Mouse (Mus musculus): ENCODE measurements around the gene H3f3b. TPM values are rescaled to one million over a fixed set of nuclear protein-coding genes. Genes with fewer than 3 reads are reported as not detected.

Gene H3f3b
- 100 to 1,000 TPM; 285 to 322 TPM for total RNA-seq (2021)
- long read RNA-seq, experiment 1, transcript H3f3b-203 (3 exons, 773 nt), result minor isoform, 18 of 376 reads
- long read RNA-seq, experiment 1, transcript H3f3b-201 (4 exons, 1,993 nt), result major isoform, 331 of 376 reads
- long read RNA-seq, experiment 1, partial matches to known transcripts, result 4 of 376 reads
- long read RNA-seq, experiment 1, other reads (novel, unspliced or antisense), result 23 of 376 reads
- long read RNA-seq, experiment 2, transcript H3f3b-203 (3 exons, 773 nt), result minor isoform, 15 of 519 reads
- long read RNA-seq, experiment 2, transcript H3f3b-201 (4 exons, 1,993 nt), result major isoform, 439 of 519 reads
- long read RNA-seq, experiment 2, partial matches to known transcripts, result 8 of 519 reads
- long read RNA-seq, experiment 2, other reads (novel, unspliced or antisense), result 57 of 519 reads

DNA sequence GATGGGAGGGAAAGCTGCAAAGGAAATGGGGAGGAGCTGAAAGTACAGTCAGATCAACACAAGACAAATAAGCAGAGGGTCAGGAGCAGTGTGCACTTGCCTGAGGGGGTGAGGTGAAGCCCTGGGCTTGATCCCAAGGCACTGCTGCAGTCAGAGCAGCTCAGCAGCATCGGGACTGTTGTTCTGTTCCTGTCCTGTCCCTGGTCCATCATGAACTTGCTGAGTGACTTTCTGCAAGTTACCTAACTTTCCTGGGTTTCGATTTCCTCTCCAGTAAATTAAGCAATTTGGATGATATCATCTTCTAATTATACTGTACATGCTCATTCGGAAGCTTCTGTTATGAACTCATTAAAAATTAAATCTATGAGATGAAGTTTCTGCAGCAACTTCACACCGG, at the start of gene H3f3b:
H3f3b (minus strand) TSS at position 207 of the 400 bp plus-strand sequence.
- no peak for DNase-seq (ENCODE audit: low spot score in 2 of 2)
- no peak within 1 kb of the TSS for H3K27ac ChIP-seq
- no peak for TF ChIP-seq CTCF (conservative IDR thresholded peaks at IDR 0.05)
- no peak within 1 kb of the TSS for H3K4me3 ChIP-seq

DNA sequence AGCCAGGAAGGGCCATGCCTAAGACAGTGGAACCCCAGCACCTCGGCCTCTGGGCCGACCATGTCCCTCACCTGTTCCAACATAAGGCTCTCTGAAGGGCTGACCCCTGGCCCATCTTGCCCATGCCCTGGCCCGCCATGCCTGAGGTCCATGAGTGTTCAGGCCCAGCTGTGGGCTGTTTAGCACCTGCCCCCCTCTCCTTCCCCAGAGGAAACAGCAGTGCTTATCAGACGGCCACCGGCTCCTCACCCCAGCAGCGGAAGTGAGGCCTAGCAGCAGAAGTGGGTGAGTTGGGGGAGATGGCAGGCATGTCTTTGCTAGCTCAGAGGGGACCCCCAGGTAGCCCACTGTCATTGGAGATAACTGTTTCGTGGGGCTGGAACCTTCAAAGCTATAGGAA, 49.1 kb upstream of the H3f3b start:
- H3K4me3 ChIP-seq, result no peak overlapping the region
- DNase-seq (ENCODE audit: low spot score in 2 of 2), result no peak
- peak overlapping the region; percentile 94; the same call in 1 of the 2 replicates for H3K27ac ChIP-seq
- no peak for TF ChIP-seq CTCF (conservative IDR thresholded peaks at IDR 0.05)

DNA sequence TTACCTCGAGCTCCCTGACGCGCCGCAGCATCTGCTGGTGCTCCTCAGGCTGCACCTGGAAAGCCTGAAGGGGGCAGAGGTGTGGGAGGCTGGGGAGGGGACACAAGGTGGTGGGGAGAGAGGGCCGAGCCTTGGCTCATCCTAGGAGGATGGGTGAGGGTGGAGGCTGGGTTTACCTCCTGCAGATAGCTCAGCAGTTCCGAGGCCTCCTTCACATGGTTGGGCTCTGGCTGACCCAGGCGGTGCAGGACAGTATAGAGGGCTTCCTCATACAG, 48.4 kb upstream of the H3f3b start:
- no peak for TF ChIP-seq CTCF (conservative IDR thresholded peaks at IDR 0.05)
- Histone ChIP-seq H3K4me3 (no peak overlapping the region), H3K27ac (no peak overlapping the region)
- DNase-seq (ENCODE audit: low spot score in 2 of 2), result no peak

DNA sequence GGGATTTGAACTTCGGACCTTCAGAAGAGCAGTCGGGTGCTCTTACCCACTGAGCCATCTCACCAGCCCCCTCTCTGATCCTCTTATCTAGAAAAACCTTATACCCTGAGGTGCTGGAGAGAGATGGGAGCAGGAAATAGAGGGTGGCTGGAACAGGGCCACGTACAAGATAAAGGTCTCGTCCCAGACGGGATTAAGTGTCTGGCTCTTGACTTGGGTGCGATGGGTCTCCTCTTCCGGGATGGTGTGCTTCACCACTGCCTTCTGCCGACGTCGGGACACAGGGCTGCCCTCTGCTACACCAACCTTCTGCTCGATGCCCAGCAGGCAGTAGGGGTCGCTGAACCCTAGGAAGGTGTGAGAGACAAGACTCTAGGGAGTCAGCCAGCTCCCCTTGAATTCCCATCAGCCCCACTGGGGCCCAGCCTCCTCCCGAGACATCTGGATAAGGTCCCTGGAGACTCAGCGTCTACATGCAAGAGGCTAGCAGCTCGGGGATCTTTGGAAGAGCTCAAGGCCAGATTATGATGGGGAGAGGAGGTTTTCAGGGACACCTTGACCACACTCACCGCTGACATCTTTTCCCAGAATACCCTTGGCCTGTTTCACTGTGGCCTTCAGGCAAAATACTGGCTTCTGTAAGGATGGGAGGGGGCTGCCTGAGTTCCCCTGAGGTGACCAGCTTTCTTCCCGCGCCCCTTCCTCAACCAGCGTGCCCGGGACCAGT, 47.9 kb upstream of the H3f3b start:
- TF ChIP-seq CTCF (conservative IDR thresholded peaks at IDR 0.05), result no peak

DNA sequence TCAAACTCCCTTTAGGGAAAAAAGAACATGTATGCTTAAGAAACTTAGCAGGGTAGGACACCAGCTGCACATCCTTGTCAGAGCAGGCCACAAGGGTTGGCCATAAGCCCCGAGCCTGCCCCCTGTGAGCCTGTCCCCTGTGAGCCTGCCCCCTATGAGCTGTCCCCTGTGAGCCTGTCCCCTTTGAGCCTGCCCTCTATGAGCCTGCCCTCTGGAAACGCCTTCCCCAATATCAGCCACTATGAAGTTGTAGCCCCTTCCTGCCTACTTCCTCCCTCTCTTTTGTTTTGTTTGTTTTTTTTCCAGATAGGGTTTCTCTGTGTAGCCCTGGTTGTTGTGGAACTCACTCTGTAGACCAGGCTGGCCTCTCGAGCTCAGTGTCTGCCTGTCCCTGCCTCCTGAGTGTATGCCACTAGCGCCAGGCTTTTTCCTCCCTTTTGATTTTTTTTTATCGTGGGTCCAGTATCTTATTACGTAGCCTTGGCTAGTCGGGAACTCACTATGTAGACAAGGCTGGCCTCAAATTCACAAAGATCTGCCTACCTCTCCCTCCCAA, 46.8 kb upstream of the H3f3b start:
- Histone ChIP-seq H3K4me3 (no peak overlapping the region), H3K27ac (no peak overlapping the region)
- TF ChIP-seq CTCF (conservative IDR thresholded peaks at IDR 0.05), result no peak
- no peak for DNase-seq (ENCODE audit: low spot score in 2 of 2)

More for the DNA sequence above, 47.9 kb upstream of the H3f3b start:
- DNase-seq (ENCODE audit: low spot score in 2 of 2), result no peak
- Histone ChIP-seq H3K27ac (no peak overlapping the region), H3K4me3 (no peak overlapping the region)

DNA sequence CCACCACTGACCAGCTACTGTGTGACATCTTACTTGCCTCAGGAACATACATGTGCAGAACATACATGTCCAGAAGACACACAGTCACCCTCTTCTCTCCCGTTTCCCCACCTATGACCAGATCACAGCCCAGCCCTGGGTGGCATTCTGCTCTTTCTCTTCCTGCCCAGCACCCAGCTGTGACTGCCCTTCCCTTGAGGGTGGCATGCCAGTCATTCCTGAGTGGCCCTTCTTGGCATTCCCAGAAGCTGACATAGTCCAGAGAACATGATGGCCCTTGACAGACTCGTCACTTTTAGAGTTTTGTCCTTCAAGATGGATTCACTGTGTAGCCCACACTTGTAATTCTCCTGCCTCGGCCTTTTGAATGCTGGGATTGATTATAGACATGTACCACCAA, 44.8 kb upstream of the H3f3b start:
- no peak for TF ChIP-seq CTCF (conservative IDR thresholded peaks at IDR 0.05)

DNA sequence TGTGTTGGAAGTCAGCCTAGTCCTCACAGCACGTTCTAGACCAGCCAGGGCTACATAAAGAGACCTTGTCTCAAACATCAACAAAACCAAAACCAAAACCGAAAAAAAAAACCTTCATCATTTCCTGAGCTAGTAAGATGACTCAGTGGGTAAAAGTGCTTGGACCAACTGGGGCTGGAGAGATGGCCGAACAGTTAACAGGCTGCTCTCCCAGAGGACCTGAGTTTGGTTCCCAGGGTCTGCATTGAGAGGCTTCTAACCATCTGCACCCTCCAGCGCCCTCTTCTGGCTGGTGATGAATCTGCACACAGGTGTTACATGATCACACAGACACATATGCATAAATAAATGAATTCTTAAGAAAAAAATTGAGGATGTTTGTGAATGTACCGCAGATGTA, 43.7 kb upstream of the H3f3b start:
- Histone ChIP-seq H3K27ac (no peak overlapping the region), H3K4me3 (no peak overlapping the region)
- TF ChIP-seq CTCF (conservative IDR thresholded peaks at IDR 0.05), result peak; percentile 62
- no peak for DNase-seq (ENCODE audit: low spot score in 2 of 2)

More for the DNA sequence above, 44.8 kb upstream of the H3f3b start:
- H3K27ac ChIP-seq, result no peak overlapping the region
- no peak for DNase-seq (ENCODE audit: low spot score in 2 of 2)
- H3K4me3 ChIP-seq, result no peak overlapping the region

DNA sequence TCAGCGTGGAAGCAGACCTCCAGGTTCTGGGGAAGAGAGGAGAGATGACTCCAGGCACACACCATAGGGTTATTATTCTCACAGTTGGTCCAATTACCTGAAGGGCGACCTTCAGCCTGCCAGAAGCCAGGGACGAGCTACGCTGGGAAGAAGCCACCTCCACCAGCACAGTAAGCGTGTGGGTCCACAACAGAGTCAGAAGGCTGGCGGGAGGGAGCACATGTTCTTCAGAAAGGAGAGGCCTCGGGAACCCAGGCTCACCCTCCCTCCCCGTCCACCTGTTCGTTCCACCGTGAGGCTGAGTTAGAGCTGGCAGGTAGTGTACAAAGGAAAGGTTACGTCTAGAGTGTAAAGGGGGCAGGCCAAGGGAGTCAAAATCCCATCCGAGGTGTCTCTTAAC, 37.6 kb upstream of the H3f3b start:
- TF ChIP-seq CTCF (conservative IDR thresholded peaks at IDR 0.05), result no peak
- DNase-seq (ENCODE audit: low spot score in 2 of 2), result no peak
- H3K4me3 ChIP-seq, result no peak overlapping the region
- 0 out of 2 replicates have a peak overlapping the region, but pooled peaks have one; percentile 90 for H3K27ac ChIP-seq

DNA sequence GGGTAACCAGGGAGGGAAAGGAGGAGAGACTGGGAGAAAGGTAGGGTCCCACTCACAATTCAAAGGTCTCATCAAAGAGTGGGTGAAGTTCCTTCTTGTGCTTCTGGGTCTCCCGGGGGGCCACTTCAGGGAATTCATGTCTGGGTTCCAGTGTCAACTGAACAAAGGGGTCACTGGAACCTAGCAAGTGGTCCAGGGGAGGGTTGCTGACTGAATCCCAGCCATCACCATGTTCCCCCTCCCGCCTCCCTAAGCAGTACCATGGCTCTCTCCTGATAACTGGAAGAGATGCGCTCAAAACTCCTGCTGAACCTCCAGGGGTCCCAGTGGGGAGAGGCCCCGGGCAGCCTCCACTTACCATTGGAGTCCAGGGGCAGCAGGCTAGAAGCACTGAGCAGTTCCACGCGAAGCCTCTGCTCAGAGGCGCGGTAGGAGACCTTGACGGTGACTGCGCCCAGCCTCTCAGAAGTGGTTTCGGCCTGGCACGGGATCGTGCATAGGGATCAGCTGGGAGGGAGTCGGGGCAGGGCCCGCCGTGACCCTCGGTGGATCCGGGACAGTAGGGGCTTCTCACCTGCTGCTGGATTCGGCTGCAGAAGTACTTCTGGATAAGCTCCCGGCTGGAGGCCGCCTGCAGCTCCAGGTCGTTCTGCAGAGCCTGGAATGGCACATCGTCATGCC, 36.6 kb upstream of the H3f3b start:
- H3K4me3 ChIP-seq, result no peak overlapping the region
- DNase-seq (ENCODE audit: low spot score in 2 of 2), result no peak
- H3K27ac ChIP-seq, result peak overlapping the region; percentile 90
- TF ChIP-seq CTCF (conservative IDR thresholded peaks at IDR 0.05), result no peak

DNA sequence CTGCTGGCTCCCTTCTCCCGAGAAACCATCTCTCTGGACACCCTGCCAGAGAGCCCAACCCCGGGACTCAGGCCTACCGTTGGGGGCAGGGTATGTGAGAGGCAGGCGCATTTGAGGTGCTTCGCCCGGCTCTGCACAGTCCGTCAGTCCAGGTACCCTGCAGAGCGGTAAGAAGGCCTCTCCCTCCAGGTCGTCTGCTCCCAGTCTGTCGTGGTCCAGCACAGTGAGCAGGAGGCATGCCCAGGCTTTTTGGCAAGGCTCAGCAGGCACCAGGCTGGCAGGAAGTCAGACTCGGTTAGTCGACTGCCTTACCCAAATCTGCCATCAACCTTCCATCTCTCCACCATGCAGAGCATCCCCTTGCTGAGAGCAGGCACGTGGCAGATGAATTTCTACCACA, 35.8 kb upstream of the H3f3b start:
- TF ChIP-seq CTCF (conservative IDR thresholded peaks at IDR 0.05), result no peak
- H3K4me3 ChIP-seq, result no peak overlapping the region
- peak in 1 of 2 experiments; percentile 53 for DNase-seq (ENCODE audit: low spot score in 2 of 2)
- H3K27ac ChIP-seq, result peak overlapping the region; percentile 90

DNA sequence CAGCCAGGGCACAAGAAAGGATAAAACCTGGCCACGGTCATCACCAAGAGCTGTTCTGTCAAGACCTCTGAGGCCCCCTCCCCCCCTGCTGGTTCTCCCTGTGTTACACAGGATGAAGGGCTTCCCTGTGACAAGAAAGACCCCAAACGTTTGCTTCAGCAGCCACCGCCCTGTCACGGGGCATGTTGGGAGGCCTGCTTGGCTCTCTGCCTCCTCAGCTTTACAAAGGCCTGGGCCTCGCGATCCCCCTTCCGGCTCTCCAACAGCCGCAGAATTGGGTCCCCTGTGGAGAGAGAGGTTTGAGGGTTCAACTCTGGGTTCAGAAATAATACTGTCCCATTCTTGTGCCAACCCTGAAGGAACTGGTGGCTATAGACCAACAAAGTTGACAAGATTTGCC, 34.8 kb upstream of the H3f3b start:
- no peak for TF ChIP-seq CTCF (conservative IDR thresholded peaks at IDR 0.05)
- Histone ChIP-seq H3K4me3 (no peak overlapping the region), H3K27ac (peak overlapping the region; percentile 90)
- DNase-seq (ENCODE audit: low spot score in 2 of 2), result no peak

DNA sequence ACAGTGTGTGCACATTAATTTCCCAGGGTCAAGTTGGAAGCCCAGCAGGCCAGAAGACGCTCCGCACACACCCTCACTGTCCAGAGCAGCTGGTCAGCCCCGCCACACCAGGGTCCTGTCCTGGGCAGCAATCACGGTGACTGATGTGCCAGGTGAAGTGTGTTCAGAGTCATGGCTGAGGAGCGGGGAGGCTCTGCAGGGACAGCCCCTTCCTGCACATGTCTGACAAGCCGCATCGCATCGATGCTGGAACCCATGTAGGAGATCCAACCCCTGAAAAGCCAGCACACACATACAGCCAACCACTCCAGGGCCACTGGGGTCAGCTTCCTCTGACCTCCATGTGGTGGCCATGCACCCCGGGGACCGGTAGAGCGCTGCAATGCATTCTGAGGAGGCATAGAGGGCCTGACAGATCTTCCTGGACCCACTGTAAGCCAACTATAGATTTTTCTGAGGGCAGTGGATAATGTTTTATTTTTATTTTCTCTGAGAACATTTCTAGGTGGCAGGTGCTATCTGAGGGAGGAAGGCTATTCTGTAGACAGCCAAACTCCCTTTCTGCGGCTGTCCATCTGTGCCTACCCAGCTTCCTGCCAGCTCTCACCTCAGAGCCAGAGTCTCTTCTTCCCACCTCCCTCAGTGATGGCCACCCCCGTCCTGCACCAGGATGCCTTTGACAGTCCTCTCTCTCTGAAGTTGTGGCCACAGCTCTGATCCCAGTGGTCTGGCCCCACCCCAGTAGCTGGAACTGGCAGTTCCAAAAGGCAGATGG, 34.1 kb upstream of the H3f3b start:
- Histone ChIP-seq H3K27ac (peak overlapping the region; percentile 90), H3K4me3 (no peak overlapping the region)
- TF ChIP-seq CTCF (conservative IDR thresholded peaks at IDR 0.05), result no peak
- DNase-seq (ENCODE audit: low spot score in 2 of 2), result peak in 1 of 2 experiments; percentile 47

Data from layer of hippocampus, adult 2 months (tissue).